Mouse (Mus musculus): ENCODE measurements at regions not wholly inside any gene's neighbourhood (a gene's known extent, or its start where the extent isn't known, plus 50 kb on each side); places are given as distances from the start of the nearest gene placed in this dataset.

- ATAC-seq (replicated peaks; ENCODE audit: insufficient number of reproducible peaks, low FRiP score, low TSS enrichment, low read depth): peak; percentile 92
- Histone ChIP-seq H3K36me3 (replicated peaks; ENCODE audit: control insufficient read depth, insufficient read depth, low read depth, low read length) (no peaks in the 10 kb centered on the region), H3K27ac (replicated peaks; ENCODE audit: low read depth, low read length) (peak overlapping the region; percentile 54), H3K4me2 (ENCODE audit: low read depth, low read length) (peak overlapping the region; percentile 67), H3K27me3 (ENCODE audit: control insufficient read depth, insufficient read depth, low read length) (no peaks in the 10 kb centered on the region), H3K4me3 (ENCODE audit: low read depth, low read length) (peak overlapping the region; percentile 35), H3K9me3 (replicated peaks; ENCODE audit: control insufficient read depth, low read length) (no peaks in the 10 kb centered on the region), H3K9ac (replicated peaks; ENCODE audit: low read length) (peak overlapping the region; percentile 59), H3K4me1 (ENCODE audit: control insufficient read depth, insufficient read depth, low read length) (no peaks in the 10 kb centered on the region; the same call in 1 of the 2 replicates)
- DNase-seq (ENCODE audit: low spot score): peak; percentile 79
- WGBS: 1% methylated on average over 13 of the region's 13 CpGs
These were observed 94.9 kb upstream of the Galnt15 start for GRCm38 (mm10) chr14:31933841-31934271.

DNA sequence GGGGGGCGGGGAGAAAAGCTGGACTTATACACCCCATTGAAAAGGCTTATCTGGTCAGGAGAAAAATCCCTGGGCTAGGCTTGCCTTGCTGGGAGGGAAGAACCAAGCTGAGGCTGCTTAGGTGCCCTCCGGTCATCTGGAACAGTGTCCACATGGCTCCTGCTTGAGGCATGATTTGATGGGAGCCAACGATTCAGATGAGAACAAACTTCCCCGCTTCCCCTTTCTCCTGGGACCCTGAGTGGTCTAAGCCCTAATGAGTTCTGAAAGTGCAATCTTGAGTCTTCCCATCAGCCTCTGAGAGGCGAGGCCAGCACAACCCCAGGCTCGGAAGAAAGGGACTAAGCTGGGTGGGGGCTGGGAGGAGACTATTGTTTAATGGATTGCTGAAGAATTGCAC is 94.5 kb upstream of the Galnt15 start:
- Histone ChIP-seq H3K9me3 (replicated peaks; ENCODE audit: control insufficient read depth, low read length) (no peaks in the 10 kb centered on the region), H3K4me3 (ENCODE audit: low read depth, low read length) (peak overlapping the region; percentile 35), H3K36me3 (replicated peaks; ENCODE audit: control insufficient read depth, insufficient read depth, low read depth, low read length) (no peaks in the 10 kb centered on the region), H3K4me1 (ENCODE audit: control insufficient read depth, insufficient read depth, low read length) (no peaks in the 10 kb centered on the region; the same call in 1 of the 2 replicates), H3K27ac (replicated peaks; ENCODE audit: low read depth, low read length) (peak overlapping the region; percentile 54), H3K27me3 (ENCODE audit: control insufficient read depth, insufficient read depth, low read length) (no peaks in the 10 kb centered on the region), H3K4me2 (ENCODE audit: low read depth, low read length) (peak overlapping the region; percentile 67), H3K9ac (replicated peaks; ENCODE audit: low read length) (peak overlapping the region; percentile 59)
- peak; percentile 82 for ATAC-seq (replicated peaks; ENCODE audit: insufficient number of reproducible peaks, low FRiP score, low TSS enrichment, low read depth)
- under 1% methylated on average over 6 of the region's 6 CpGs for WGBS
- peak; percentile 64 for DNase-seq (ENCODE audit: low spot score)

- WGBS: 20% methylated on average over 3 of the region's 3 CpGs
These were observed 94.0 kb upstream of the Galnt15 start for GRCm38 (mm10) chr14:31934771-31935170.

GRCm38 (mm10) chr14:31935411-31935810 is 93.4 kb upstream of the Galnt15 start:
- H3K9me3 ChIP-seq (replicated peaks; ENCODE audit: control insufficient read depth, low read length): no peaks in the 10 kb centered on the region
- no peak overlapping the region for H3K27ac ChIP-seq (replicated peaks; ENCODE audit: low read depth, low read length)
- ATAC-seq (replicated peaks; ENCODE audit: insufficient number of reproducible peaks, low FRiP score, low TSS enrichment, low read depth) (no peak), DNase-seq (ENCODE audit: low spot score) (no peak)
- H3K27me3 ChIP-seq (ENCODE audit: control insufficient read depth, insufficient read depth, low read length): no peaks in the 10 kb centered on the region
- H3K4me2 ChIP-seq (ENCODE audit: low read depth, low read length): no peak overlapping the region
- H3K4me3 ChIP-seq (ENCODE audit: low read depth, low read length): no peak overlapping the region
- 40% methylated on average over 3 of the region's 3 CpGs for WGBS
- H3K9ac ChIP-seq (replicated peaks; ENCODE audit: low read length): no peak overlapping the region
- H3K36me3 ChIP-seq (replicated peaks; ENCODE audit: control insufficient read depth, insufficient read depth, low read depth, low read length): no peaks in the 10 kb centered on the region
- H3K4me1 ChIP-seq (ENCODE audit: control insufficient read depth, insufficient read depth, low read length): no peaks in the 10 kb centered on the region; the same call in 1 of the 2 replicates

More at GRCm38 (mm10) chr14:31934771-31935170, 94.0 kb upstream of the Galnt15 start:
- Histone ChIP-seq H3K36me3 (replicated peaks; ENCODE audit: control insufficient read depth, insufficient read depth, low read depth, low read length) (no peaks in the 10 kb centered on the region), H3K4me1 (ENCODE audit: control insufficient read depth, insufficient read depth, low read length) (no peaks in the 10 kb centered on the region; the same call in 1 of the 2 replicates), H3K4me2 (ENCODE audit: low read depth, low read length) (no peak overlapping the region; the same call in 1 of the 2 replicates), H3K4me3 (ENCODE audit: low read depth, low read length) (no peak overlapping the region; the same call in 1 of the 2 replicates), H3K27ac (replicated peaks; ENCODE audit: low read depth, low read length) (peak overlapping the region; percentile 54), H3K27me3 (ENCODE audit: control insufficient read depth, insufficient read depth, low read length) (no peaks in the 10 kb centered on the region), H3K9me3 (replicated peaks; ENCODE audit: control insufficient read depth, low read length) (no peaks in the 10 kb centered on the region), H3K9ac (replicated peaks; ENCODE audit: low read length) (no peak overlapping the region)
- DNase-seq (ENCODE audit: low spot score): peak; percentile 27
- no peak for ATAC-seq (replicated peaks; ENCODE audit: insufficient number of reproducible peaks, low FRiP score, low TSS enrichment, low read depth)

DNA sequence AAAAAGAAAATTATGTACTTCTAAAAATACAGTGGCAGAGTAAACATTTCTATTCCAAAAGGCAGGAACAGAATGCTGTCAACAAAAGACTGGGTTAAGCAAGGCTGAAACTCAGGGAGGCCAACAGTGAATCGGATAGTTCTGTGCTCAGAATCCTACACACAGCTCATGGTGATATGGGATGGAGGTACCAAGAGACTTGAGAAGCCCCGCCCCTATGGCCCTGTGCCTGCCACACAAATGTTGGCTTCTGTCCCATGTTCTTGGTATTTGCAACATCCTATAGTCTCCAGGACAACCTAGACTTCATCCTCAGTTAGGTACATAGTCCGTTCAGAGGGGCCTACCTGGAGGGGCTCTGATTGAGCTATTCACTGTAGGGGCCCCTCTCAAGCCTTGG is 92.2 kb upstream of the Galnt15 start:
- Histone ChIP-seq H3K4me3 (ENCODE audit: low read depth, low read length) (no peak overlapping the region), H3K4me1 (ENCODE audit: control insufficient read depth, insufficient read depth, low read length) (no peaks in the 10 kb centered on the region; the same call in 1 of the 2 replicates), H3K36me3 (replicated peaks; ENCODE audit: control insufficient read depth, insufficient read depth, low read depth, low read length) (no peaks in the 10 kb centered on the region), H3K27me3 (ENCODE audit: control insufficient read depth, insufficient read depth, low read length) (no peaks in the 10 kb centered on the region), H3K9ac (replicated peaks; ENCODE audit: low read length) (no peak overlapping the region), H3K4me2 (ENCODE audit: low read depth, low read length) (no peak overlapping the region), H3K27ac (replicated peaks; ENCODE audit: low read depth, low read length) (no peak overlapping the region), H3K9me3 (replicated peaks; ENCODE audit: control insufficient read depth, low read length) (no peaks in the 10 kb centered on the region)
- DNase-seq (ENCODE audit: low spot score) (no peak), ATAC-seq (replicated peaks; ENCODE audit: insufficient number of reproducible peaks, low FRiP score, low TSS enrichment, low read depth) (no peak)
- WGBS: 85% methylated on average over 3 of the region's 3 CpGs

DNA sequence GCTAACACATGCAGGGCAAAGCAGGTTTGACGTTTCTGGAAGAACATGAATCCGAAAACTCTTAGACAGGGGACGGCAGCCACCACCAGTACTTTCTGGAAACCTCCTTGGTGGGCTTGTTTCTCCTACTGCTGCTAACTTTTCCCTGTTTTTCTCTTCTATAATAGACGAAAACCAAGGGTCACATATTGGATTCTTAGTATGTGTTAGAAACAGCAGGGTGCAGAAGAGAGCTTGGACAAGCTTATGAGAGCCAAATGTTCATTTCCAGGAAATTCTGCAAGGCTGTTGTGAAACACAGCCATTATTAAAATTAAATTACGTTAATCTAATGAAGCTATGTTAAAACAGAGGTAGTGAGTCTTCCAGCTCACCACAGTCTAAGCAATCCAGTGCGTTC is 87.9 kb upstream of the Galnt15 start:
- H3K4me3 ChIP-seq (ENCODE audit: low read depth, low read length): no peak overlapping the region
- no peaks in the 10 kb centered on the region for H3K9me3 ChIP-seq (replicated peaks; ENCODE audit: control insufficient read depth, low read length)
- H3K27ac ChIP-seq (replicated peaks; ENCODE audit: low read depth, low read length): no peak overlapping the region
- no peak overlapping the region for H3K9ac ChIP-seq (replicated peaks; ENCODE audit: low read length)
- H3K4me2 ChIP-seq (ENCODE audit: low read depth, low read length): no peak overlapping the region
- no peaks in the 10 kb centered on the region for H3K4me1 ChIP-seq (ENCODE audit: control insufficient read depth, insufficient read depth, low read length)
- ATAC-seq (replicated peaks; ENCODE audit: insufficient number of reproducible peaks, low FRiP score, low TSS enrichment, low read depth): no peak
- DNase-seq (ENCODE audit: low spot score): no peak
- WGBS: 87% methylated on average over 6 of the region's 6 CpGs
- no peaks in the 10 kb centered on the region for H3K27me3 ChIP-seq (ENCODE audit: control insufficient read depth, insufficient read depth, low read length)
- no peaks in the 10 kb centered on the region for H3K36me3 ChIP-seq (replicated peaks; ENCODE audit: control insufficient read depth, insufficient read depth, low read depth, low read length)

GRCm38 (mm10) chr14:31942266-31942960 is 86.4 kb upstream of the Galnt15 start:
- 63% methylated on average over 3 of the region's 3 CpGs for WGBS
- Histone ChIP-seq H3K9ac (replicated peaks; ENCODE audit: low read length) (no peak overlapping the region), H3K27me3 (ENCODE audit: control insufficient read depth, insufficient read depth, low read length) (no peaks in the 10 kb centered on the region), H3K9me3 (replicated peaks; ENCODE audit: control insufficient read depth, low read length) (no peaks in the 10 kb centered on the region), H3K27ac (replicated peaks; ENCODE audit: low read depth, low read length) (no peak overlapping the region), H3K4me1 (ENCODE audit: control insufficient read depth, insufficient read depth, low read length) (no peaks in the 10 kb centered on the region), H3K4me3 (ENCODE audit: low read depth, low read length) (no peak overlapping the region), H3K36me3 (replicated peaks; ENCODE audit: control insufficient read depth, insufficient read depth, low read depth, low read length) (no peaks in the 10 kb centered on the region), H3K4me2 (ENCODE audit: low read depth, low read length) (no peak overlapping the region)
- no peak for DNase-seq (ENCODE audit: low spot score)
- ATAC-seq (replicated peaks; ENCODE audit: insufficient number of reproducible peaks, low FRiP score, low TSS enrichment, low read depth): peak; percentile 48; the same call in 1 of the 2 replicates

- Histone ChIP-seq H3K9me3 (replicated peaks; ENCODE audit: control insufficient read depth, low read length) (no peaks in the 10 kb centered on the region), H3K4me1 (ENCODE audit: control insufficient read depth, insufficient read depth, low read length) (no peaks in the 10 kb centered on the region), H3K27ac (replicated peaks; ENCODE audit: low read depth, low read length) (no peak overlapping the region), H3K27me3 (ENCODE audit: control insufficient read depth, insufficient read depth, low read length) (no peaks in the 10 kb centered on the region), H3K36me3 (replicated peaks; ENCODE audit: control insufficient read depth, insufficient read depth, low read depth, low read length) (no peaks in the 10 kb centered on the region), H3K4me3 (ENCODE audit: low read depth, low read length) (no peak overlapping the region), H3K9ac (replicated peaks; ENCODE audit: low read length) (no peak overlapping the region), H3K4me2 (ENCODE audit: low read depth, low read length) (no peak overlapping the region)
- 91% methylated on average over 6 of the region's 6 CpGs for WGBS
- DNase-seq (ENCODE audit: low spot score) (no peak), ATAC-seq (replicated peaks; ENCODE audit: insufficient number of reproducible peaks, low FRiP score, low TSS enrichment, low read depth) (no peak)
These were observed 84.1 kb upstream of the Galnt15 start for GRCm38 (mm10) chr14:31944682-31945081.

Data from embryonic facial prominence, embryonic 11.5 days (tissue).